Mouse (Mus musculus): ENCODE results near the gene Oaf. TPM values are rescaled to one million over a fixed set of nuclear protein-coding genes. Genes with fewer than 3 reads are reported as not detected.

Gene Oaf
- polyA plus RNA-seq, 1 experiment from 2014 or later: 44.1 TPM

DNA sequence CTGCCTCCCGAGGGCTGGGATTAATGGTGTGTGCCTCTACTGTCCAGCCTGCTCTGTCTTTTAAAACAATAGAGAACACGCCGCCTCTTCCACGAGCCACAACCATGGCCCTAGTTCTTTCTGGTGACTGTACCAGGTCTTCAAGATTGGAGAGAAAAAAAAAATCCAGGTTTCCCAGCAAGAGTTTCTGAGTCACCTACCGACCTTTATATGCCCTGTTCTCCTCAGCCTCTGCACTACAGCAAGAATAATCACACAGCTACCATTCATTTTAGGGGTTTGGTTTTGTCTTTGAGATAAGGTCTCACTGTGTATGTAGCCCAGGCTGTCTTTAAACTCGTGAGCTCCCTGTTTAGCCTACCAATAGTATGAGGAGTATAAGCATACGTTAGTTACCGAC, 2.3 kb upstream of the Oaf start:
- Histone ChIP-seq H3K4me3 (no peak overlapping the region), H3K9ac (peak overlapping the region; percentile 29), H3K36me3 (peaks cover 1% of the 10 kb centered on the region; the same call in 1 of the 2 replicates), H3K4me2 (peak overlapping the region; percentile 88), H3K27me3 (replicated peaks) (no peaks in the 10 kb centered on the region), H3K27ac (peak overlapping the region; percentile 97), H3K4me1 (peaks cover 91% of the 10 kb centered on the region), H3K9me3 (replicated peaks) (no peaks in the 10 kb centered on the region)
- WGBS (ENCODE audit: insufficient replicate concordance): 35% methylated on average over 8 of the region's 8 CpGs
- ATAC-seq: no peak

DNA sequence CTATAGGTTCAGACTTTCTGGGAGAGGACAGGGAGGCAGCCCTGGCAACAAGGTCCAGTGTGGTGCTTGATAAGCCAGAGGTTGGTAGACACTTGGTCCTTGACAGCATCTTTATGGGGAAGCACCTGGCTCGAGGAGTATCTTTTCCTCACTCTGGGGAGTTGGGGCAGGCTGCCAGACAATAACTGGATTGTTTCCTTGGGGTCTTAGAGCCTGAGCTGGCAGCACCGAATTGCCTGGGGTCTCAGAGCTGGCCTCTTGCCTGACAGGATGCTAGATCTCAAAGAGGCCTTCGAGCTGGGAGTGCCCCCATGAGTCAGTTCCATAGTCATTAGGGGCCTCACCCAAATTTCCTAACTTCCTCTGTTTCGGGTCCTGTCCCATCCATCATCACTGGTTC, 1.6 kb upstream of the Oaf start:
- peaks cover 91% of the 10 kb centered on the region for H3K4me1 ChIP-seq
- 21% methylated on average over 4 of the region's 4 CpGs for WGBS (ENCODE audit: insufficient replicate concordance)
- peak overlapping the region; percentile 88 for H3K4me2 ChIP-seq
- H3K27ac ChIP-seq: peak overlapping the region; percentile 97
- H3K4me3 ChIP-seq: no peak overlapping the region
- ATAC-seq: no peak
- H3K9ac ChIP-seq: peak overlapping the region; percentile 29
- H3K36me3 ChIP-seq: peaks cover 8% of the 10 kb centered on the region
- H3K27me3 ChIP-seq (replicated peaks): no peaks in the 10 kb centered on the region
- H3K9me3 ChIP-seq (replicated peaks): no peaks in the 10 kb centered on the region

DNA sequence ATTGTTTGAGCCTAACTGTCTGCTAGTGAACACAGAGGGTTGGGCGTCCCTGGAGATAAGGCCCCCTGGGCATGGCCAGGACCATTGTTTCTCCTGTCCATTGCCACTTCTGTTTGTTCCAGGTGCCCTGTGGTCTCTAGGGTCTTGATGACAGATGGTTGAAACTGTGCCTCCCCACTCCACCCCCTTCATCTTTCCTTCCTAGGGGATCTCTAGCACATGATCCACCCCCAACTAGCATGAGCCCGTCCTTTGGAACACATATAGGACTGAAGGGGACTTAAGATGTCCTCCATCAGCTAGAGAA, 836 bp upstream of the Oaf start:
- Histone ChIP-seq H3K9ac (peak overlapping the region; percentile 92), H3K27me3 (replicated peaks) (no peaks in the 10 kb centered on the region), H3K4me2 (peak overlapping the region; percentile 88), H3K27ac (peak overlapping the region; percentile 97), H3K36me3 (peaks cover 14% of the 10 kb centered on the region), H3K9me3 (replicated peaks) (no peaks in the 10 kb centered on the region), H3K4me3 (peak overlapping the region; percentile 84), H3K4me1 (peaks cover 91% of the 10 kb centered on the region)
- ATAC-seq: no peak
- 22% methylated on average over 2 of the region's 2 CpGs for WGBS (ENCODE audit: insufficient replicate concordance)

DNA sequence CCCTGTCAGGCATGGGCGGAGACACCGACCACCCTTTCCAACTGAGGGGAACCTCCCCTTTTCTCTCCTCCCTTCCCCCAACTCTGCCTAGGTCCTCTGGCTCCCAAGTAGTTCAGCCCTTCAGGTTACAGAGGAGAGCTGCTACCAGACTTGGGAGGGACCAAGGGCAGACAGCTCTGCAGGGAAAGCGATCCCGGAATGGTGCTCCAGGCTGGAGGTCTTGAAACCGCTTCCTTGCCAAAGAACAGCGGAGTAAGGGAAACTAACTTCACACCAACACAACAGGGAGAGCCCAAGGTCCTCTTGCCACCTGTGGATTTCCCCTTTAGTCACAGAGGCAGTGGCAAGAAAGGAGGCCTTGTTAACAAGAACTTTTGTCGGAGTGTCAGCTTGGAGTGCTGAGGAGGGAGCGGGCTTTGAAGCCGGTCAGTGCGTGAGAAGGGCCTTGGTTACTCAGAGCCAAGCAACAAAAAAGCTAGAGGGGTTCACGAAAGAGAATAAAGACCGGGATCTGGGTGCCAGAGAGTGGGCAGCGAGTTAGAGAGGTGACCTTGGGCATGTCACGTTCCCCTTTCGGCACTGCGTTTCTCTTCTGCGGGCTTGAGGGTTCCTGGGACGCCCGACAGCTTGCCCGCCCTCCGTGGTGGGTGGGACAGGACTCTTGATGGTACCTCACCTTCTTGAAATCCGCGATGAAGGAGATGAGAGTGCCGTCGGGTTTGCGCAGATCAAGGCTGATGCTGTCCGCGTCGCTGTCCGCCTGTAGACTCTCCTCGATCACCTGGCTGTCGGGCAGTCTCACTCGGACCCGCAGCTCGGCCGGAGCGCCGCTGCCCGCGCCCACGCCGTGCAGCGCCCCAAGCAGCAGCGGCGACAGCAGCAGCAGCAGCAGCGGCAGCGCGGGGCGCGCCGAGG, 823 bp downstream of the Oaf start:
- no peaks in the 10 kb centered on the region for H3K9me3 ChIP-seq (replicated peaks)
- H3K36me3 ChIP-seq: peaks cover 20% of the 10 kb centered on the region
- H3K4me2 ChIP-seq: peak overlapping the region; percentile 88
- under 1% methylated on average over 51 of the region's 51 CpGs for WGBS (ENCODE audit: insufficient replicate concordance)
- peak overlapping the region; percentile 84 for H3K4me3 ChIP-seq
- no peaks in the 10 kb centered on the region for H3K27me3 ChIP-seq (replicated peaks)
- H3K27ac ChIP-seq: peak overlapping the region; percentile 97
- H3K9ac ChIP-seq: peak overlapping the region; percentile 92
- peaks cover 91% of the 10 kb centered on the region for H3K4me1 ChIP-seq
- ATAC-seq: no peak

- H3K4me2 ChIP-seq: peak overlapping the region; percentile 88
- H3K9ac ChIP-seq: peak overlapping the region; percentile 92
- peaks cover 91% of the 10 kb centered on the region for H3K4me1 ChIP-seq
- peaks cover 27% of the 10 kb centered on the region for H3K36me3 ChIP-seq
- peak overlapping the region; percentile 84 for H3K4me3 ChIP-seq
- peak overlapping the region; percentile 97 for H3K27ac ChIP-seq
- H3K27me3 ChIP-seq (replicated peaks): no peaks in the 10 kb centered on the region
- no peak for ATAC-seq
- 17% methylated on average over 2 of the region's 2 CpGs for WGBS (ENCODE audit: insufficient replicate concordance)
- H3K9me3 ChIP-seq (replicated peaks): no peaks in the 10 kb centered on the region
Observed at GRCm38 (mm10) chr9:43238167-43238566, 1.5 kb downstream of the Oaf start.

DNA sequence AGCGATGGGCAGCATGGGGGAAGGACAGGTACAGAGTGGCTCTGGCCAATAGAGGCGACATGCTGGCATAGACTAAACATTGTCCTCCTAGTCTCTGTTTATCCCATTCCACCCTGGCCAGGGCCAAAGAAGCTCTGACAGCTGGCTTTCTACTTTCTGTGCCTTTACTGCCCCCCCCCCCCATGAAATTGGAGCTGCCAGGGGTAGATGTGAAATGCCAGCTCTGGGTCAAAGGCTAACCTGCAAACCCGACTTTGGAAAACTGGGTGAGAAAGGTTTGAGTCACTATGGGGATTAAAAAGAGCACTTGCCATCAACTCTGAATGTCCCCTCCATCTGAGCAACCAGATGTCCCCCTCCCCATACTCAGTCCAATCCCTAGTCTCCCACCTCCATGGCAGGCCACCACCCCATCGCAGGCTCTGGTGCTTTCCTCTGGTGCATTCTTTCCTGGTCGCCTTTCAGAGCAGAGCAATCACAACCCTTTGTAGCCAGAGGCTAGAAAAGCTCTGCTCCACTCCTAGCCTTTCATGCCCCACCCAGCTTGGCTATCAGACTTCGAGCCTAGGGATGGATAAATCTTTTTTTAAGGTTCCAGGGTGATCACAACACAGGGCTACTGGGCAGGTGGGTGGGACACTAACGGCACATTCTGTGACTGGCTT, 2.5 kb downstream of the Oaf start:
- Histone ChIP-seq H3K27me3 (replicated peaks) (no peaks in the 10 kb centered on the region), H3K9me3 (replicated peaks) (no peaks in the 10 kb centered on the region), H3K4me2 (peak overlapping the region; percentile 88), H3K4me3 (peak overlapping the region; percentile 84), H3K27ac (peak overlapping the region; percentile 97), H3K9ac (peak overlapping the region; percentile 92), H3K4me1 (peaks cover 91% of the 10 kb centered on the region), H3K36me3 (peaks cover 35% of the 10 kb centered on the region)
- no peak for ATAC-seq
- 46% methylated on average over 7 of the region's 7 CpGs for WGBS (ENCODE audit: insufficient replicate concordance)

DNA sequence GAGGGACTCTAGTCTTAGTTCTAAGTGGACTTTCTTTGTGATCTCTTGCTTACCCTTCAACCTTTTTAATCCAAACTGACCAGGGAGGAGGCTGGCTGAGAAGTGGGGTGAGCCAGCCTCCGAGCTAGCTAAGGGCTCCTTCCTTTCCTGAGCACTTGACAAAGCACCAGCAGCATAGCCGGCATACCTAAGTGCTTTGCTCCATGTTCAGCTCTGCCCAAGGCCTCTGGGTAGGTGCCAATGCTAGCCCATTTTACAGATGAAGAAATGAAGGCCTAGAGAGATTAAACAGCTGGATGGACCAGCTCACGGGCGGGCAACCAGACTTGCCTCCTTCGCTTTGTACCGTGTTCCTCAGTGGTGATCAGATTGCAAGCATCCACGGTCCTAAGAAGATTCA, 3.1 kb downstream of the Oaf start:
- peak overlapping the region; percentile 95 for H3K27ac ChIP-seq

DNA sequence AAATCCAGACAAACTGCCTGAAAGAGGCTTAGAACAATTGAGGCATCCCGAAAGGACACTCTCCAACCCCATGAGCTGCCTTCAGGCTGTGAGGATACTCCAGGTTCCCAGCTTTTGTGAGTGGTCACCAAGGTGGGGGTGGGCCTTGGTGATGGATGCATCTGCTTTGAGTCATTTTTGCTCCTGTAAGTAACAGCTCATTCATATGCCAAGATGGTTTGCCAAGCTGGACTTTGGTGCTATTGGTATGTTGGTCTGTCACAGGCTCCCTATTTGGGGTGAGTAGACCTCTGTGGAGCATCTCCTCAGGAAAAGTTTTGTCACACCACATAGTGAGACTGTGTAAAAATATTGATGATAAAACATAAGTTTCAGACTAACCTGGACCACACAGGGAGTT, 3.6 kb downstream of the Oaf start:
- Histone ChIP-seq H3K4me1 (peaks cover 91% of the 10 kb centered on the region), H3K9ac (0 out of 2 replicates have a peak overlapping the region, but pooled peaks have one; percentile 33), H3K9me3 (replicated peaks) (no peaks in the 10 kb centered on the region), H3K4me2 (peak overlapping the region; percentile 56; the same call in 1 of the 2 replicates), H3K4me3 (no peak overlapping the region), H3K27me3 (replicated peaks) (no peaks in the 10 kb centered on the region), H3K27ac (peak overlapping the region; percentile 95), H3K36me3 (peaks cover 46% of the 10 kb centered on the region)
- no peak for ATAC-seq
- 85% methylated on average over 1 of the region's 1 CpGs for WGBS (ENCODE audit: insufficient replicate concordance)

More for the DNA sequence above, 3.1 kb downstream of the Oaf start:
- Histone ChIP-seq H3K9me3 (replicated peaks) (no peaks in the 10 kb centered on the region), H3K4me1 (peaks cover 91% of the 10 kb centered on the region), H3K27me3 (replicated peaks) (no peaks in the 10 kb centered on the region), H3K4me3 (peak overlapping the region; percentile 84; the same call in 1 of the 2 replicates), H3K36me3 (peaks cover 42% of the 10 kb centered on the region), H3K9ac (no peak overlapping the region), H3K4me2 (peak overlapping the region; percentile 88)
- ATAC-seq: no peak
- WGBS (ENCODE audit: insufficient replicate concordance): 74% methylated on average over 7 of the region's 7 CpGs

DNA sequence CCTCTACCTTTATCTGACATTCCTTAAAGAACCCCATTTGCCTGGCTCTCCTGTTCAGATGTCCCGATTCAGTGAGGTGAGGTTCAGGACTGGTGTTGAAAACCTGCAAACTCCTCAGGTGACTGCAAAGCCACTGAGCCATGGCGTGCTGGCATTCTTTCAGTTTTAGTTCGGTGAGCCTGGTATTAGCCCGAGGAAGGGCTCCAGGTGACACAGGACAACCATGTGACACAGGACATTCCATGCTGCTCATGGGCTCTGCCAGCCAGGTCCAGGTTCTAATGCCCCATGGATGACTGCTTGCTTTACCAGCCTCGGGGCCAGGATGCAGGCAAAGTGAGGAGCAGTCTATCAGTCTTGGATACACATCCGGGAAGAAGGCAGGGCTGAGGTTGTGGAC, 4.4 kb downstream of the Oaf start:
- no peaks in the 10 kb centered on the region for H3K9me3 ChIP-seq (replicated peaks)
- peaks cover 91% of the 10 kb centered on the region for H3K4me1 ChIP-seq
- H3K36me3 ChIP-seq: peaks cover 53% of the 10 kb centered on the region
- no peaks in the 10 kb centered on the region for H3K27me3 ChIP-seq (replicated peaks)
- H3K27ac ChIP-seq: peak overlapping the region; percentile 95
- no peak overlapping the region for H3K4me3 ChIP-seq
- WGBS (ENCODE audit: insufficient replicate concordance): 68% methylated on average over 6 of the region's 6 CpGs
- peak overlapping the region; percentile 56 for H3K4me2 ChIP-seq
- peak overlapping the region; percentile 33; the same call in 1 of the 2 replicates for H3K9ac ChIP-seq
- ATAC-seq: no peak

DNA sequence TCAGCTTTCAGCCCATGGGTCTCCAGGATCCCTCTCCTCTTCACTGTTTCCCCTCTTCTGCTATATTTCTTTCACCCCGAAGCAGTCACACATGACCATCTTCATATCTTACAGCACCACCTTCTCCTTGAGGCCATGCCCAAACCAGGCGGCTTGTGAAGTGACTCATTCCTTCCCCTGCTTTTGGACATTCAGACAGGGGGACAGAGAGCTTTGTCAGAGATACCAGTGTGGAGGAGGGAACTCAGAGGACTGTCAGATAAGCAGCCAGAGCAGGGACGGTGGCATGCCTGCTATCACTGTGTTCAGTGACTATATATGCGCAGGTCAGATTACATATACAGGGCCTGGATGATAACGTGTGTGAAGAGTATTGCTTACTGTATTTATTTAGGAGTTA, 5.2 kb downstream of the Oaf start:
- peaks cover 94% of the 10 kb centered on the region for H3K4me1 ChIP-seq
- peak overlapping the region; percentile 56 for H3K4me2 ChIP-seq
- WGBS (ENCODE audit: insufficient replicate concordance): 17% methylated on average over 5 of the region's 5 CpGs
- peak overlapping the region; percentile 63 for H3K9ac ChIP-seq
- peaks cover 61% of the 10 kb centered on the region for H3K36me3 ChIP-seq
- H3K4me3 ChIP-seq: peak overlapping the region; percentile 31
- no peaks in the 10 kb centered on the region for H3K27me3 ChIP-seq (replicated peaks)
- peak; percentile 93 for ATAC-seq
- no peaks in the 10 kb centered on the region for H3K9me3 ChIP-seq (replicated peaks)
- peak overlapping the region; percentile 95 for H3K27ac ChIP-seq

- peaks cover 99% of the 10 kb centered on the region for H3K4me1 ChIP-seq
- peak overlapping the region; percentile 31 for H3K4me3 ChIP-seq
- peaks cover 71% of the 10 kb centered on the region for H3K36me3 ChIP-seq
- H3K9ac ChIP-seq: peak overlapping the region; percentile 63
- H3K27me3 ChIP-seq (replicated peaks): no peaks in the 10 kb centered on the region
- peak overlapping the region; percentile 56 for H3K4me2 ChIP-seq
- ATAC-seq: no peak
- 88% methylated on average over 1 of the region's 1 CpGs for WGBS (ENCODE audit: insufficient replicate concordance)
- no peaks in the 10 kb centered on the region for H3K9me3 ChIP-seq (replicated peaks)
- peak overlapping the region; percentile 95 for H3K27ac ChIP-seq
Observed at GRCm38 (mm10) chr9:43233515-43233914, 6.2 kb downstream of the Oaf start.

DNA sequence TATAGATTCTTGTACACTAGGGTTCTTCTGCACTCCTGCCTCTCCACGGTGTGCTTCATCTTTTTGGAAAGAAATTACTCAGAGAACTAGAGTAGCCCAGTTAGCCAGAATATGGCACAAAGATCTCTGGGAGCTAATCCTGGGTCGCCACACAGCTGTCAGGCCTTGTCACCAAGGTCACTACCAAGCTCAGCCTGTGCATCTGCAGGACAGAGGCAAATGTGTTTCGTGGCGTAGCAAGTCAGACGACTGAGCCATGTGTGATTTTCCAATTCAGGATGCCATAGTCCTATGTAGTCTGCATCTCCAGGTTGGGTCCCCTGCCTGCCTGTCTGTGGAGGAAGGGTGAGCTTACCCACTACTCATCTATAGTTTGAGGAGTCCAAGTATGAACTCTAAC, 6.7 kb downstream of the Oaf start:
- no peak overlapping the region for H3K4me3 ChIP-seq
- no peaks in the 10 kb centered on the region for H3K27me3 ChIP-seq (replicated peaks)
- H3K9me3 ChIP-seq (replicated peaks): no peaks in the 10 kb centered on the region
- H3K27ac ChIP-seq: peak overlapping the region; percentile 95
- no peak for ATAC-seq
- H3K36me3 ChIP-seq: peaks cover 73% of the 10 kb centered on the region
- H3K9ac ChIP-seq: no peak overlapping the region
- H3K4me1 ChIP-seq: peaks cover 99% of the 10 kb centered on the region
- 71% methylated on average over 5 of the region's 5 CpGs for WGBS (ENCODE audit: insufficient replicate concordance)
- peak overlapping the region; percentile 56; the same call in 1 of the 2 replicates for H3K4me2 ChIP-seq
